Mouse (Mus musculus) layer of hippocampus, postnatal 36 days (tissue): Measurements from ENCODE around the gene Gm12830. TPM values are rescaled to one million over a fixed set of nuclear protein-coding genes. Genes with fewer than 3 reads are reported as not detected.

Source experiments
- DNase-seq, 2 experiments: peaks; one replicate each; pipeline ENCODE4 v3.0.0; 2022
- total RNA-seq, 2 experiments: library from RNA; stranded (reverse); gene quantifications; 2 replicates each; pipeline ENCODE4 v1.2.3; 2021

Gm12830 gene
- not detected for total RNA-seq

DNA sequence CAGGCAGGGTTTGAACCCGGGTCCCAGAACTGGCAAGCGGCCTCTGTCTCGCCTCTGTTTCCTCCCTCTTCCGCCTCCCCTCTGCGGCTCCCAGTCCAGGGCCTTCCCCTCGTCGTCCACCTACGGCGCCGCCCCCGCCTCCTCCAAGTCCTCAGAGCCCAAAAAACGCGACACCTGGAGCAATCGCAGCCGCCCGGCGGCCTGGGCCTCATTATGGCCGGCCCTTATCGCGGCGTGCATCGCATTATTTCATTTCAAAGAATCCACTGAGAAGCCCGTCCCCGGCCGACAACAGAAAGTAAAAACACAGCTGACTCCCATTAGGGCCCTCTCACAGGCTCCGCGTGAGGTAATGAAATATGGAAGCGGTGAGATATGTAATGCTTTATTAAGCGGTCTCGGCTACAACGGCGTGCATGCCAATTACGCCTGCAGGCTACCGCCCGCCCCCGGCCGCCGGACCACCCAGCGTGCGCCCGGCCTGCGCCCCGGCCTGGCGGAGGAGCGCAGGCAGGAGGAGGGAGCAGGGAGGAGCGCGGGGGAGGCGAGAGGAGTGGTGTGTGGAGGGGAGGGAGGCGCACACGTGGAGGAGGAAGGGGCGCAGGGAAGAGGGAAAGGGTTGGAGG, at the start of gene Gm12830:
Gene Gm12830 (plus strand): TSS at position 156 of the 626 bp plus-strand sequence.
- peak; percentile 35 to 42 for DNase-seq

DNA sequence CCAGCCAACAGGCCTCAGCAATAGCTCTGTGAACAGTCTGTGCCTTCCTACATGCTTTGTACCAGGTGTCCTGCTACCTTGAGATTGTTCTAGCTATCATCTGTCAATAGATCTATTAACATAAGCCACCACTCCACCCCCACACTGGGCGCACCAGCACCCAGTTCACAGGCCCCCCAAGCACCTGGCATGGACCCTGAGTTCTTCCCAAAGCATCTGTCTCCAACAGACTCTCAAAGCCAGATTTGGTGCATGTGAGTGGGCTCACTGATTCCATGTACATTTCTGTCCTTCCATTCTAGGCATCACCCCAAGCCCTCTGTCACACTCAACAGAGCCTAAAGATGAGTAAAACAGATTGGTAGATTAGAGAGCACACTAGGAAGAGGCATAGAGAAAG, 48.2 kb upstream of the Gm12830 start:
- peak in 1 of 2 experiments; percentile 15 for DNase-seq

DNA sequence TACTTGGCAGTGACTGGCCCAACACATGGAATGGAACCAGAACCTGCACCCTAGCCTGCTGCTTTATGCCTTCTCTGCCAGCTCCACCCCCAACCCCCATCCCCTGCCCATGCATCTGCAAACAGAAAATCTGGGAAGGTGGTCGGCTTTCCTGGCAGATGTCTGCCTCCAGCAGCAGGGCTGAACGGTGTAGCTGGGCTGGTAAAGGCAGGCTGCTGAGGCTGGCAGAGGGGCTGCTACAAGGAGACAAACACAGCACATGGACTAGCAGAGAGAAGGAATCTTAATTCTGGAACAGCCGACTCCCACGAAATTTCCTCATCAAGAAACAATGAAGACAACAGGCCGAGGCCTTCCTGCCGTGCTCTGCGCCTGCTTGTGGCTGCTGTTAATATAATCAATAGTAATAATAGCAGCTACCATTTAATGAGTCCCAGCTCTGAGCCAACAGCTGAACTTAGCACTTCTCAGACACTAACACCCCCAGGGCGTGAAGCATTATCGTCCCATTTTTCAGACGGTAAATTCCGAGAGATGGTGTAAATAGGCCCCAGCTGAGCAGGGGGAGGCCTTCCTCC, 43.8 kb upstream of the Gm12830 start:
- no peak for DNase-seq

DNA sequence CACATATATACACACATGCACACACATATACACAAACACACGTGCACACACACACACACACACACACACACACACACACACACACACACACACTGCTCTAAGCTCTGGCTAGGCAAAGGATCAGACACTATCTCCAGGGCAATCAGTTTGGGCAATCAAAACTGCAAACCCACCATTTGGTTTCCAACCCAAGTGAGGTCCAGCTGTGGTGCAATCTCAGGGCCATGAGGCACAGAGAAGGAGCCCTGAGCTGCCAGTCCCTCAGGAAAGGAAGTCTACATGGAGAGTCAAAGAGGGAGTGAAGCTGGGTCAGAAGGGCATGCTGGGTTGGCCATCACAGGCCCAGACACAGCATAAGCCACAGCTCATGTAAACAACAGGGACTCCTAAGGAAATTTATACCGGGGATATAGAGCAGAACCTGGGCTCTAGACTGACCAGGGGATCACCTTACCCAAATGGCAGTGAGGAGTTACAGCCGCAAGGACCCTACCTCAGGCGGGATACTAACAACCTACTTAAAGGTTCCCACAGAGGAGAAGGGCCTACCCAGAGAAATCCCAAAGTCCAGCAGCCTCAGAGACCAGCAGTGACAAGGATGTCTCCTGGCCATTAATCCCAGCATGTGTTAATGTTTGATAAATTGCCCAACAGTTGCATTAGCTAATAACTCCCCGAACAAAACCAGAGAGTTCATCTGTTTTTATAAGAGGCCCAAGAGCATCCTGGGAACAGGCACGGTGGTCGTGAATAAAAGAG, 42.6 kb upstream of the Gm12830 start:
- DNase-seq: no peak

DNA sequence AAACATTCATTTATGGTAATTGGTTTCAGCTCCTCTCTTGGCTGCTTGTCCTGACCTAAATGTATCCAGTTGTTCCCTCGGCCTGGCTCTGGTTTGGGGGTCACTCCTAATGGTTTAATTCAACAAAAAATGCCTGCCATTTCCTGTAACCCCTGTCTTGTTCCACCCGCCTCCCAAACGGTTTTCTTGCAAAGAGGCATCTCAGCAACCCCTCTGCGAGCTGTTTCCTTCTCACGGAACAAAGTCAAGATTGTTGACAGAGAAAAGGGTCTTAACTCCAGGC, 42.1 kb upstream of the Gm12830 start:
- DNase-seq: no peak

DNA sequence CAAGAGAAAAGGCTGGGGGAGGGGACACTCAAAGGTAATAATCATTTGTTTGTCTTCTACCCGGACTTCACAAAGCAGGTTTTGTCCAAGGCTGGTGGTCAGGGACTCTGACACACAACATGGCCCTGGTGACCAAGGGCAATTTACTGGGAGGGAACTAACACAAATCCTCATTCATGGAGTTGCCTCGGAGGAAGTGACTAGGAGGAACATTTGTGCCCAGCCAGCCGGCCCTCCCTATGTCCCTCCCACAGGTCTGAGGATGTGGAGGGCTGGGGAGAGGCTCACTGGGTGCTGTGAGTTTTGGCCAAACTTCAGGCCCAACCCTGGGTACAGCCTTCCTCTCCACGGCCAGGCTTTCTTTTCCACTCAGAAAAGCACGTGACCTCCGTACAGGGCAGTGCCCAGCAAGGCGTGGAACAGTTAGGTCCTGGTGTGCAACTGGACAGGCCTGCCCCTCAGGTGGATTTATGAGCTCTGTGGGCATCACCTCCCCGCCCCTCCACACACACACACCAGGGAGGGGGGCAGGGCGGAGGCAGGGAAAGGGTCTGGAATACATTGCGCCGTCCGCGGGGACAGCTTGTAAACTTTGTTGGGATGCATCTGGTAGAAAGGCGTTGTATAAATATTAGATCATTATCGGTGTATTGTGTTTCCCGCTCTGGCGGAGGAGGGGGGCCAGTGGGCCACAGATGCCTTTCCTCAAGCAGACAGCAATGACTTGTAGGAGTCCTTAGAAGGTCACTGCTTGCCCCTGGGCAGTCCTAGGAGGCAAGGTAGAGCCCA, 41.6 kb upstream of the Gm12830 start:
- no peak for DNase-seq

DNA sequence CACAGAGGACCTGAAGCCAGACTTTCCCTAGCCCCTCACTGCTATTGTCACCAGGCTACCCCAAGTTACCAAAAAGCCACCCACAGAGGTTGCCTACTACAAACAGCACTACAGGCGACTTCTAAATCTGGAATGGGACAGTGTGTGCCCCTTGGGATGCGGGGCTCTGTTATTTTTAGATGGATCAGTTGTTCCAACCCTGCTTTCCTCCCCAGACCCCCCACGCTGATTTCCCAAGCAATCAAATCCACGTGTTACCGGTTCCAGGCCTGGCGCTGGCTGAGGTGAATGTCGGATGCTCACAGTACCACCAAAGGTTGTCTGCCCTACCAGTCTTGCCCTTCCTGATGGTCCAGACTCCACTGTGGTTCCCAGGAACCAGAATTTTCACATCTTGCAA, 38.7 kb upstream of the Gm12830 start:
- no peak for DNase-seq

DNA sequence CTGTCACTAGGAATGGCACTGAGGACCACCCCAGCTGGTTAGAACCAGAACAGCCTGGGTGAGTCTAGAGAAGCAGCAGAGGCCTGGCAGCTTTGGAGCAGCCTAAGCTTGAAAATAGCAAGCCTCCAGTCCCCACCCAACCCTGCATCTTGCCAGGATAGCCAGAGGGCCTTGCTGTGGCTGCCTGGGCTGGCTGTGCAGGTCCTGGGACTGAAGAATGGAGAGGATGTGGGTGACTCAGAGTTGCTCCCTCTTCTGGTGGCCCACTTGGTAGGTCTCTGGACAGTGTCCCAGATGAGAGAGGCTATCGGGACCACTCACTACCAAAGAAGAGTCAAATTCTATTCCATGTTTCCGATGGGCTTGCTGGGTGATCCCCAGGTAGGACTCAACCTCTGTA, 36.8 kb upstream of the Gm12830 start:
- no peak for DNase-seq

DNA sequence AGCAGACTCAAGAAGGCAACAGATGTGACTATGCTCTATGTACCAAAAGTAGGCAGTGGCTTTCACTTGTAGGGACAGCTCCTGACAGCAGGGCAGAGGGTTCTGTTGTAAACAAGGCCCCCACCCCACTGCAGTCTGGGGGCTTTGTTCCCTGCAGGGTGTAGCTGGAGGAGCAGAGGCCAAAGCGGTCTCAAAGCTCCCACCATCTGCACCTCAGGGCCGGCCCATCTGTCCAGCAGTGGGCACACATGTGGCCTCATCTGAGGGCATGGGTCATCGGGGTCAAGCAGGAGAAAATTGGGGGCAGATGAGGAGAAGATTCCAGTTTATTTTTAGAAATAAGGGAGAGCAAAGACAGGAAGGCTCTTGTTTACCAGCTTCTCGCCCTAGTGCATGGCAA, 32.7 kb upstream of the Gm12830 start:
- DNase-seq: no peak

DNA sequence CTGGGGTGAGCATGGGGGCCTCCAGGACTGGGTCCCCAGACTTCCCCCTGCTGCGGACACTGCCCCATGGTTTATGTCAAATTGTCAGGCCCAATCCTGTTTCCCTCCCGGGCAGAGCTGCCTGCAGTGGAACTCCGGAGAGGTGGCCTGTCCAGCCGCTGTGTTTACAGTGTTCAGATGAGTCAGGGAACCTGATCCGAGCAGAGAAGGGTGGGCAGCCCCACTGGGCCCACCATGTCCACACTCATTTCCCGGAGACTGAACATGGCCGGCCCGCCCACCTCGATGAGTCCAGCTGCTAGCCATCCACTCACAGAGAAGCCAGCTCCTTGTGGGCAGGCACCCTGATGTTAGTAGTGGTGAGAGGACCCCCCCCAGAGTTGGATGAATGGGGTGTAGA, 29.9 kb upstream of the Gm12830 start:
- no peak for DNase-seq

DNA sequence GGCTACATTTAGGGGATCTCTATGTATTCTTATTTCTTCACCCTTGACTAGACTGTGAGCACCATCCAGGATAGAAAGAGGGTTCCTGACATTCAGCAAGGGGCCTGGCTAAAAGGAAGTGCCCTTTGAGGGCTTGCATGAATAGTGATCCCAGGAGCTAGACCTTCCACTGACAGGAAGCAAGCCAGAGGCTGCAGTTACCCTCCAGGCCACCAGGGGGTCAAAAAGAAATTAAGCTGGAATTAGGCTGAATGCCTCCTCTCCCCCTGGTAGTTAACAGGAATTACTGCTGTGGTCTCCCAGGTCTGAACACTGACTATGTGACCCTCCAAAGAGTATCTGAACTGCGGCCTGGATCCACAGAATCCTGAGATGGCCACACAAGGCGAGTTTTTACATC, 27.7 kb upstream of the Gm12830 start:
- DNase-seq: no peak

DNA sequence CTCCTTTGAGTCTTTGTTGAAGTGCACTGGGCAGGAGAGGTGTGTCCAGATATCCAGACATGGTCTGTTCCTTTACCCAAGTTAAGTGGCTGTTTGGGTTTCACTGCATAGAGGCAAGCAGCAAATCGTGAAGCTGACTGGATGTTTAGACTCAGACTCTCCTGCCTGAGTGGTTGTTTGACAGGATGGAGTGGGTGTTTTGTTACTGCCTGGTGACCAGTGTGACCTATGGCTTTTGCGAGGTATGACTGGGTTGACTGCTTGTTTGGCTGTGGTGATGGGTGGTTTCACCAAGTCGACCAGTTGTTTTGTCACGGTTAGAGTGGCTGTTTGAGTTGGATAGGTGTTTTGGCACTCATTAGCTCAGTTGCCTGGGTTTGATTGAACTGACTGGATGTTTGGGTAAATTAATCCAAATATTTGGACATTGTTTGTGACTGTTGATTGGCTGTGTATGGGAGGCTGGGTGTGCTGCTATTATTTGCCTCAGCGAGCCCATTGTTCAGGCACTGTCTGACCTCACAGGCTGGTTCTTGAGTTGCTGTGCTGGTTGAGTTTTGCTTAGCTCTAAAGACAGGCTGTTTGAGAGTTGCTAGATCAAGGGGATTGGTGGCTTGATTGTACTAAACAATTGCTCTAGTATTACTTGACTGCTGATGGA, 24.1 kb upstream of the Gm12830 start:
- DNase-seq: no peak

DNA sequence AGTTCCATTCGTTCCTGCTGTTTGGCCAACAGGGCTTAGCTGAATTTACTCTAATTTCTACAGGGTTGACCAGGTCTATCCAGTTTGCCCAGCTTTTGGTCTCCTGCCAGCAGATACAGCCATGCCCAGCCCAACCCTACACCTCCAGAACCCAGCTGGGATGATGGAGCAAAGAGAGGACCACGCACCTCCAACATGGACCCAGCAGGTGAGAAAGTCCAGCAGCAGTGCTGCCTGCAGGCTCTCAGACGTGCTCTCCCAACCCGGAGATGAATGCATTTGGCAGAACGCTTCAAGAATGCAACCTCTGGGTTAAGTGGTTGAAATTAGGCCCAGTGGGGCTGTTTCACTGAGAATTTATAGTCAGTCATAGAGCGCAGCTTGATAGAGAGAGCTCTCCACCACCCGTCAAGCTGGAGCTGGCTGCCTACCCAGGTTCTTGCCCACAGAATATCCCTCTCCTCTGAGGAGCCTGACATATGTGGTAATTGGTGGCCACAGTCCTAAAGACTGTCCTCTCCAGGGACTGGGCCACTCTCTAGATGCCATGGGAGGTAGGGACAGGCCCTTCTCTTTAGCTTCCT, 23.4 kb upstream of the Gm12830 start:
- DNase-seq: no peak

DNA sequence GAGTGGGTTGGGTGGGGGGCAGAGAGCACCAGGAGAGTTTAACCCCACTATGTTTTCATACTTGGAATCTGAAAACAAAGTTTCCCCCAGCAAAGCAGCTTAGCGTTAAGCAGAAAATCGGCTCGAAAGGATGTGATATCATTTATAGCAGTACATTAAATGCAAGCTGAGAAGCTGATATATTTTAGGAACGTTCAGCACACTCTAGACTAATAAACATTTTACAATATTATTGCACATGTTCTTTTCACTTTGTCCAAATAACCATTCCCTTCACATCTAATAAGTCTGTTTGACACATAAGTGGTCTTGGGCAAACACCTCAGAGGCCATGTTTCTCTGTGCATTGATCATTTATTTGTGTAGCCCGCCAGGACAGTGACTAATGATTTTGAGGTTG, 17.4 kb upstream of the Gm12830 start:
- DNase-seq: no peak

DNA sequence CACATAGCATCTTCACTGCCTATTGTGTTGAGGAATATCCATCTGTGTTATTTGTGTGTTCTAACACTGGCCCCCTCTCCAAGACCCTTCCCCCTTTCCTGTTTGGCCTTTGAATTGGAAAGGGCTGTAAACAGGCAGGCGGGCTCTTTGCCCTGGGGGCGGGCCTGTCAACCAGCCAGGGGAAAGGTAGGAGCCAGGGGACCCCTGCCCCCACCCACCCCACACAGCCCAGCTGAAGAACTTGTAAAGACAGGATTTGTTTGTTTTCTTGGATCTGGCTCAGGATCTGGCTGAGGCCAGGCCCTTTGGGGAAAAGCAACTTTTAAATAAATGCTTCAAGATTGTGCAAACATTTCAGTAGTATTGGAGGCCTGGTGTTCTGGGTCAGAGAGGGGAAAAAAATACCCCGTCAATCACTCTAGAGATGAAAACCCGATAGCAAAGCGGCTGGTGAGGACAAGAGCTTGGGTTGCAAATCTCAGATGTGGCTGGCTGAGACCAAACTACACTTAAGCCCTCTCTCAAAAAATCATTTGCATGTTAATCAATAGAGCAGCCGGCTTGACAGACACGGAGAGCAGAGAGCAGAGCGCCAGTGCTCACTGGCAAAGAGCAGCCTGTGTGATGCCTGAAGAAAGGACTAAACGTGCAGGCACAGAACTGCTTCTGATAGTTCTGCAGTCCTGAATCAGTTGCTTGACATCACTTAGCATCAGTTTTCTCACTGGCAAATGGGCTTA, 2.4 kb upstream of the Gm12830 start:
- DNase-seq: no peak

DNA sequence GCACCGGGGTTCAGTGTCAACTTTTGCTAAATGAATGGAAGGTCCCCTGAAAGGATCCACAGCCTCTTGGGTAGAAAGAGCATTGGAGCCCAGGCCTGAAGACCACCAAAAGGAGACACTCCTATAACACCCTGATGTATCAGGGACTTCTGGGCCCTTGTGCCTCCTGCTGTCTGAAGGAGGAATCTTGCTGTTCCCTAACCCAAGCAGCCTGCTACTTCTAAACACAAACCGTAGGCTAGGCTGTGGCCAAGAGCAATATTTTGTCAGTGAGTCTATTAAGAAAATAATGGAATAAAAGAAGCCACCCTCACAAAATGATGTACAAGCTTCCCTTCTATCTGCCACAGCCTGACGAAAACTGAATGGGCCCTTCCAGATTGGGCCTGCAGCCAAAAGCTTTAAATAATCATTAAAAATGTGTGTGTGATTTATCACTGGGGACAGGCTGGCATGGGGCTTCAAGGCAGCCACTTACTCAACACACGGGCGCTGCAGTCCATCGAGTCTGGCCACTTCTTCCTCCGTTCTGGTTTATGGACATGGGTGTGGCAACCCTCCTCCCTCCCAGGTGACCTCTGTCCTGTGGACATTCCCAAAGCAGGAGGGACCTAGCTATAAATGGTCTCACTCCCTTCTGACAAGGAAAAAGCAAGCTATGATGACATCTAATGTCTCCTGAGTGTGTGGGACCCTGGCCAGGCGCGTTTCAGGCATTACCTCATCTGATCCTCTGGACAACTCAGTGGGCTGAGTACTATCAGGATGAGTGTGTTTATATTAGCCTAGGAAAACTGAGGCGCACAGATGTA, 13.5 kb downstream of the Gm12830 start:
- no peak for DNase-seq

DNA sequence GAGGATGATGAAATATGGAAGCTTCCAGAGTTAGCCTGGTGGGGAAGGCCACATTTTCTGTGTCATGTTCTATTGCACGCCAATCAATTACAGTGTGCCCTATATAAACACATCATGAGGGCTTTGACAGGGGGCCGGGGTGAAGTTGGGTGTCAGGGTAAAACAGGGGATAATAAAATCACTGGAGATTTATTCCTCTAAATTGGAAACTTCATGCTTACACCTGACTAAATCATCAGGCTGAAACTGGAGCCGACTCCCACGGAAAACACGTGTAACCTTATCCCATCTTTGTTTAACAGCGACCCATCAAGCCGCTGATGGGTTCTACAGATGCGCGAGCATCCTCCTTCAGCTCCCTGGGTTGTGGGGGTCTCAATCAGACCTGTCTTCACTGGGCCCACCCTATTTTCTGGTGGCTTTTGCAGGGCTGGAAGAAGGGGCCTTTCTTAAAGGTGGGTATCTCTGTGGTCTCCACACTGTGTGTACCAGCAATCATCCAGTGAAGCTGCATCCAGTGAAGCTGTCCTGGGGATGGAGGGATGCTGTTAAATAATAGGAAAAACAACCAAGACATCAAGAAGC, 19.9 kb downstream of the Gm12830 start:
- DNase-seq: no peak

DNA sequence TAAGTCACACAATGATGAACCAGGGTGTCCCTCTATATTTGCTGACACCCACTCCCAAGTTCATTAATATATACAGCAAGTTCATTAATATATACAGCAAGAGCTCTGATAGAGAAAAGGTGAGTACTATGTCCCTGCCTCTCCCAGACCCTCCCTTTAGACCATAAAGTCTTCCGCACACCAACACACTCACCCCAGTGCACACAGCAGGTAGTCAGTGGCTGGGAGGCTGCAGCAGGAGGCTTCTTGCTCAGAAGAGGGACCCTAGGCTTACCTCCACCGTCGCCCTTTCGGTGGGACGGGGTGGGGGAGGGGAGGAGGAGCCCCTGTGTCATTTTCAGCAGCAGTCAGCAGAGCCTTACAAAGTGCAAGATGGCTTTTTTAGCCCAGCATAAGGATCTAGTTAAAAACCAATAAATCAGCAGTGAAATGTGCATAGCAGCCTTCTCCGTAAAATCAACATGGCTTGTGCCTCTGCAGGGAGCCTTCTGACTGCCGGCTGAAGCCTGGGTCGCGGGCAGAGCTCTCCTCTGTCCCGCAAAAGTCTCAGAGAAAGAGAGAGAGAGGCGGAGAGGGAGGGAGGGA, 20.9 kb downstream of the Gm12830 start:
- no peak for DNase-seq

DNA sequence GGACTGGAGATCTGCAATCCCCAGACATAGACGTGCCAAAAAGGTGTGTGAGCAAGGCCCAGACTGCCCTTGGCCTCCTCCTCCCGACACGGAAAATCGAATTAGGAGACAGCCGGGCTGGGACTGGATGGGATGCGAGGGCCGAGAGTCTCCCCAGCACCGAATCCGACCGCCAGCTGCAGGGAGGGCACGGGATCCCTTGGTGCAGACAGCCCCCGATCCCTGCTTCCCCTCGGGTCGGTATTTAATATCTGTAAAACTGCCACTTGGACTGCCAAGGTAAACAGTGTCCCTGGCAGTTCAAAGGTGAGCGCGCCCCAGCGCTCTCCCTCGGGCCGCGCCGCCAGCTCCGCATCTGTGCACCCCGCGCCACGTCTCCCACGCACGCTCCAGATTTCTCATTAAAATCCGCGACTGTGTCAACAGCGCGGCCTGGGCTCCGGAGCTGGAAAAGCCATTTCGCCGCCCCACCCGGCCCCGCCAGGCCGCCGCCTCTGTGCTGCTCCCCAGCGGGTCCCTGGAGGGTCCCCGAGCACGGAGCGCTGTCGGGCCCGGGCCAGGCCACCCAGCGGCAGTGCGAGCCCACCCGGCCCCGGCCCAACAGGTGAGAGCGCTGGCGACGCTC, 21.7 kb downstream of the Gm12830 start:
- DNase-seq: no peak

DNA sequence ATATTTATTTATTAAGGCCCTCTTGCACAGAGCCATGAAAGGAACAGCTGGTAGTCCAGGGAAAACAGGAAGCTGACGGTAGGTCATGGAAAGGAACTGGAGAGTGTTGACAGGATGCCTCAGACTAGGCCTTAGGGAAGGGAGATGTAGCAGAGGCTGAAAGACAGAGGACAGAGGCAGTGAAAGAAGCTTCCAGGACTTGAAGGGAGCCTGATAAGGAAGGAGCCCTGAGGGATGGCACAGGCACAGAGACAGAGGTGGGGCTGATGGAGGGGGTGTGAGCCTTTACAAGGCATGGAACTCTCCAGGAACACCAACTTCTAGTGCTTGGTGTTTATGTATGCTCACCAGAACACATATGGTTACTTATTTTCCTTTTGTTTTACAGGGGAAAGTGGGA, 23.1 kb downstream of the Gm12830 start:
- DNase-seq: no peak
